Mouse (Mus musculus) heart, embryonic 14.5 days (tissue): ENCODE results near the gene Gm42417. TPM values are rescaled to one million over a fixed set of nuclear protein-coding genes. Genes with fewer than 3 reads are reported as not detected.

ENCODE experiments used
- ATAC-seq: fragments of 200-750 bp; cut with Nextera tagmentation; 2 replicates; pipeline ENCODE4 v1.8.0; 2017; ENCODE audit warnings: low read depth, moderate TSS enrichment; ENCODE audit not compliant: insufficient number of reproducible peaks, insufficient read depth, low FRiP score
- H3K27ac ChIP-seq, 2 experiments: fragments of 200-500 bp in 1 of 2; fragments of 300-500 bp in 1 of 2; sonication (generic) in 1 of 2; replicated peaks in 1 of 2; 2 replicates each; pipeline ENCODE4 v1.5.1; 2012 to 2014; ENCODE audit warnings: low read depth in 2 of 2, low read length in 2 of 2, control low read depth in 1 of 2, mild to moderate bottlenecking in 1 of 2, mixed read lengths in 1 of 2; ENCODE audit not compliant: control insufficient read depth in 1 of 2, insufficient read depth in 1 of 2
- H3K27me3 ChIP-seq: fragments of 300-500 bp; sonication (generic); 2 replicates; pipeline ENCODE4 v1.6.1; 2014; ENCODE audit warnings: mild to moderate bottlenecking, low read length, control low read depth; ENCODE audit not compliant: control insufficient read depth, insufficient read depth
- H3K36me3 ChIP-seq: fragments of 300-500 bp; sonication (generic); 2 replicates; pipeline ENCODE4 v1.6.1; 2014; ENCODE audit warnings: mild to moderate bottlenecking, control low read depth, low read length, mixed read lengths; ENCODE audit not compliant: control insufficient read depth, insufficient read depth
- H3K4me1 ChIP-seq, 2 experiments: fragments of 200-500 bp in 1 of 2; fragments of 300-500 bp in 1 of 2; sonication (generic) in 1 of 2; 2 replicates each; pipeline ENCODE4 v1.6.1; 2012 to 2014; ENCODE audit warnings: low read length in 2 of 2, control low read depth in 1 of 2, mixed read lengths in 1 of 2; ENCODE audit not compliant: control insufficient read depth in 2 of 2, insufficient read depth in 2 of 2
- H3K4me2 ChIP-seq: fragments of 300-500 bp; sonication (generic); 2 replicates; pipeline ENCODE4 v1.6.1; 2014; ENCODE audit warnings: mild to moderate bottlenecking, low read length
- H3K4me3 ChIP-seq, 2 experiments: fragments of 200-500 bp in 1 of 2; fragments of 300-500 bp in 1 of 2; sonication (generic) in 1 of 2; 2 replicates each; pipeline ENCODE4 v1.5.1; 2012 to 2014; ENCODE audit warnings: low read length in 2 of 2, mild to moderate bottlenecking in 2 of 2, control low read depth in 1 of 2, low read depth in 1 of 2, moderate library complexity in 1 of 2; ENCODE audit not compliant: control insufficient read depth in 1 of 2, insufficient read depth in 1 of 2
- H3K9ac ChIP-seq: fragments of 300-500 bp; sonication (generic); 2 replicates; pipeline ENCODE4 v1.6.1; 2014; ENCODE audit warnings: mild to moderate bottlenecking, low read length
- H3K9me3 ChIP-seq: fragments of 300-500 bp; sonication (generic); 2 replicates; pipeline ENCODE4 v1.6.1; 2016; ENCODE audit warnings: low read length, control low read depth; ENCODE audit not compliant: control insufficient read depth
- WGBS: fragments of 180-500 bp; shearing (Covaris S2); extraction: QIAGEN DNeasy Blood & Tissue Kit; methylation state at CpG from one replicate; pipeline ENCODE4 v1.1.7; 2014; 5-methylcytosine and 5-hydroxymethylcytosine counted together
- polyA plus RNA-seq: library from polyadenylated mRNA; unstranded; fragments of >200 nt; fragmentation: Nextera tagmentation; extraction: Ambion mirVana; gene quantifications from 2 replicates; pipeline ENCODE4 v1.2.1, GENCODE M21; 2014

The Gm42417 gene
- not detected in 2 replicates for polyA plus RNA-seq

DNA sequence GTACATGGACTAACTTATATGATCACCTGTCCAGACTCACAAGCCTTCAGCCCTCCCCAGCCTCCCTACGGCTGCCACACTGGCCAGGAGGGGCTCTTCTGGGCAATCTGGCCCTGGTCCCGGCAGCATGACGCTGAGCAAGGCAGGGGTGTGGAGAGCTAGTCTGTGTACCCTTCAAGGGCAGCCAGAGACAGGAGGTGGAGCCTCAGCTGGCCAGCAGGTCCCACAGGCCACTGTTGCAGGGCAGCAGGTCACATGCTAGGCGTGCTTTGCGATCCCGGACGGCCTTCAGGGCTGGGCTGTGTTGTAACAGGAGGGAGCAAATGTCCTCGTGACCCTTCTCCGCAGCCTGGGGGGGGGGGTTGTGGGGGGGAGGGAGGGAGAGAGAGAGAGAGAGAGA lies at the start of gene Gm42417:
Gm42417 (minus strand) TSS at position 244 of the 400 bp plus-strand sequence.
- H3K36me3 ChIP-seq: peaks cover 54% of the 10 kb centered on the region
- 32% methylated on average over 9 of the region's 9 CpGs for WGBS
- H3K27me3 ChIP-seq: no peaks in the 10 kb centered on the region
- peaks cover 33 to 55% of the 10 kb centered on the region in 2 experiments for H3K4me1 ChIP-seq
- peak within 1 kb of the TSS; percentile 22 for H3K9ac ChIP-seq
- H3K4me2 ChIP-seq: no peak within 1 kb of the TSS
- no peak within 1 kb of the TSS for H3K4me3 ChIP-seq
- H3K9me3 ChIP-seq: no peaks in the 10 kb centered on the region
- ATAC-seq: peak; percentile 90
- peak within 1 kb of the TSS; percentile 87 to 91 for H3K27ac ChIP-seq

DNA sequence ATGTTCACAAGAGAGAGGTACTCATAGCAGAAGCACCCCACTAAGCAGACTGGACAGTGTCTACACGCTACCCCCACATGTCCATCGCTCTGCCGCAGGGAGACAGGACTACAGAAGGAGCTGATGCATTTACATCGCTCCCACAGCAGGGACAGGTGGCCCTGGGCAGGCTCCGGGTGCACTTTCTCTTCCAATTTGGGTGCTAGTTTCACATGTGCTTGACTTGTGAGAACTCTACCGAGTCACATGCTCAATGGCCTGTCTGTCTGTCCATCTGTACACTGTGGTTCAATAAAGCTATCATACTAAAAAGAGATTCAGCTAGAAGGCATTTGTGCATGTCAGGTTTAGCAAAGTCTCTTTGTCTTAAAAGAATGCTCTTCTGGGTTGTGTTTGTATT lies 48.6 kb upstream of the Gm42417 start:
- Histone ChIP-seq H3K9ac (no peak overlapping the region), H3K27me3 (no peaks in the 10 kb centered on the region), H3K4me1 (peaks cover 41% of the 10 kb centered on the region in 2 experiments), H3K9me3 (no peaks in the 10 kb centered on the region), H3K4me2 (no peak overlapping the region), H3K4me3 (no peak overlapping the region), H3K27ac (no peak overlapping the region), H3K36me3 (no peaks in the 10 kb centered on the region)
- 90% methylated on average over 6 of the region's 6 CpGs for WGBS
- no peak for ATAC-seq

GRCm38 (mm10) chr1:36586288-36586687 lies 47.1 kb upstream of the Gm42417 start:
- peaks cover 40 to 41% of the 10 kb centered on the region in 2 experiments for H3K4me1 ChIP-seq

DNA sequence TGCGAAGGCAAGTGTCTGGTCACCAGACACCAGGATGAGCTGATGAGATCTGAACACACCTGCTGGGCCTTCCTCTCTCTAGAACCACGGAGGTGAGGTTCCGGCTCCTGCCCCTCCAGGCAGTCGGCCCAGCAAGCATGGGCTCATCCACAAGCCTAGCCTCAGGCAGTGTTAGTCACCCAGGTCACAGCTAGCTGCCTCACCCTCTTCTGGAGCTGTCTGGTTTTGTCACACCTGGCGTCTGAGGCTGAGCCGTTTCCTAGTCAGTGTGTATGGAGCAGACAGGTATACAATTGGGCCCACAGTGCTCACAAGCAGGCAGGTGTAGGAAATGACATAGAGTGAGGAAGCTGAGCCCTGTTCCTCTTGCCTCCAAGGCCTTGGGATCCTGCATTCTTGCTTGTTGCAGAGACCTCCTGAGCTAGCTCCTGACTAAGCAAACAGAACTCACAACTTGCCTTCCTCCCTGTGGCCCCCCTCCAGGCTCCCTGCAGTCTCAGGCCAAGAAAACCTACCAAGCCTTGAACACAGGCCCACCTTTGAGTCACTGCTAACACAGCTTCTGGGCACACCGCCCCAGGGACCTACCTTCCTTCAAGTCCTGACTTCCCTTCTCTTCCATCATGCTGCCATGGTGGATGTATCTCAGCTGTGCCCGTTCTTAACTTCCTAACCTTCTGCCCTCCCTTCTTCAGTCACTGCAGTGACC lies 44.3 kb upstream of the Gm42417 start:
- Histone ChIP-seq H3K9me3 (no peaks in the 10 kb centered on the region), H3K4me3 (no peak overlapping the region), H3K27ac (peak overlapping the region; percentile 9 to 52; a peak in 2 of 4 replicates), H3K4me1 (peaks cover 40 to 45% of the 10 kb centered on the region in 2 experiments), H3K4me2 (no peak overlapping the region), H3K36me3 (no peaks in the 10 kb centered on the region), H3K27me3 (no peaks in the 10 kb centered on the region), H3K9ac (no peak overlapping the region)
- no peak for ATAC-seq
- WGBS: 81% methylated on average over 8 of the region's 8 CpGs

More at GRCm38 (mm10) chr1:36586288-36586687, 47.1 kb upstream of the Gm42417 start:
- H3K4me3 ChIP-seq: no peak overlapping the region
- H3K27me3 ChIP-seq: no peaks in the 10 kb centered on the region
- ATAC-seq: no peak
- no peak overlapping the region for H3K9ac ChIP-seq
- 71% methylated on average over 4 of the region's 4 CpGs for WGBS
- no peak overlapping the region for H3K4me2 ChIP-seq
- H3K27ac ChIP-seq: no peak overlapping the region
- no peaks in the 10 kb centered on the region for H3K9me3 ChIP-seq
- H3K36me3 ChIP-seq: no peaks in the 10 kb centered on the region

- Histone ChIP-seq H3K4me2 (no peak overlapping the region), H3K4me3 (no peak overlapping the region), H3K9ac (no peak overlapping the region), H3K27me3 (no peaks in the 10 kb centered on the region), H3K4me1 (peaks cover 36 to 39% of the 10 kb centered on the region in 2 experiments), H3K27ac (no peak overlapping the region), H3K9me3 (no peaks in the 10 kb centered on the region), H3K36me3 (no peaks in the 10 kb centered on the region)
- WGBS: 71% methylated on average over 8 of the region's 8 CpGs
- ATAC-seq: no peak
These were observed 43.0 kb upstream of the Gm42417 start for GRCm38 (mm10) chr1:36582211-36582610.

GRCm38 (mm10) chr1:36581260-36581659 lies 42.0 kb upstream of the Gm42417 start:
- Histone ChIP-seq H3K4me3 (no peak overlapping the region), H3K9me3 (no peaks in the 10 kb centered on the region), H3K4me1 (peaks cover 36 to 39% of the 10 kb centered on the region in 2 experiments), H3K27ac (peak overlapping the region; percentile 83 to 85), H3K36me3 (no peaks in the 10 kb centered on the region), H3K9ac (0 out of 2 replicates have a peak overlapping the region, but pooled peaks have one; percentile 69), H3K27me3 (no peaks in the 10 kb centered on the region), H3K4me2 (no peak overlapping the region)
- WGBS: 58% methylated on average over 5 of the region's 5 CpGs
- ATAC-seq: no peak

DNA sequence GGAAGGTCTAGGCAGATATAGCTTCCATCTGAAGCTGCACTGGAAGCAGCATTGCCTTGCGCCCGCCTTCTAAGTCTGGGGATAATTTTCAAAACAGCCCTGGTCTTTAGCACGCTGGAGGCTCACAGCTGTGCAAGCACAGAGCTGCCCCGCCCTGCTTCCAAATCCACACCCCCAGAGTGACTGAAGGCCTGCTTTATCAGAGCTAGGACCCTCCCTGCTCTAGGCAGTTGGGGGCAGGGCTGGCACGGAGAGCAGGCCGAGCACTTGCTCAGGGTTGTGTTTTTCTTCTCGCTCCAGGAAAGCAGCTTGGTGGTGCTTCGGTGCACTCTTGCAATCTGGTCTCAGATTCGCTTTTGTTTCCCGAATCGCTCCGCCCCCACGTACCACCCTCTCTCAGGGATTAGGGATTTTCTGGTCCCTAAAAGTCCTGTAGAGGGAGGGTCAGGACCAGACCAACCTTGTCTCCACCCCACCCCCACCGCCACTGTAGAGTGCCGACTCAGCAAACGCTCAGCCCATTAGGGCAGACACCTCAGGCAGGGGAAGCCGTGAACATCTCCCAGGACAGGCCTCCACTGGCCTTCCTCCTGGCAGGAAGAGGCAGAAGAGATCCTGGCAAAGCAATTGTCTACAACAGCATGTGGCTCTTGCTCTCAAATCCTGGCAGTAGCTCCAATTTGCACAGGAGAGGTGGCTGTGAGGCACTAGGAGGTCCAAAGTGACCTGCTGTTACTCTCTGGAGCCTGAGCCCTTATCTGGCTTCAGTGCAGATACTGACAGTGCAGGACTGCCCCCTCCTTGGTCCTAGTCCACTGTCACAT lies 41.4 kb upstream of the Gm42417 start:
- Histone ChIP-seq H3K27ac (peak overlapping the region; percentile 83 to 85), H3K36me3 (no peaks in the 10 kb centered on the region), H3K9me3 (no peaks in the 10 kb centered on the region), H3K4me3 (peak overlapping the region; percentile 5 to 24), H3K4me2 (peak overlapping the region; percentile 63), H3K4me1 (peaks cover 35 to 39% of the 10 kb centered on the region in 2 experiments), H3K9ac (peak overlapping the region; percentile 69), H3K27me3 (no peaks in the 10 kb centered on the region)
- 2% methylated on average over 17 of the region's 17 CpGs for WGBS
- peak; percentile 83 for ATAC-seq
